Mouse (Mus musculus): ENCODE measurements around the gene Ugdh. TPM values are rescaled to one million over a fixed set of nuclear protein-coding genes. Genes with fewer than 3 reads are reported as not detected.
"Not testable (repeated sequence)": the region's sequence is repeated elsewhere in the genome, so short reads cannot be mapped to it uniquely, and the experiment has no call there.

Gene Ugdh
- polyA plus RNA-seq (2015; fragmentation: Nextera tagmentation; extraction: Ambion mirVana): 50.4 and 52.0 TPM in 2 replicates

DNA sequence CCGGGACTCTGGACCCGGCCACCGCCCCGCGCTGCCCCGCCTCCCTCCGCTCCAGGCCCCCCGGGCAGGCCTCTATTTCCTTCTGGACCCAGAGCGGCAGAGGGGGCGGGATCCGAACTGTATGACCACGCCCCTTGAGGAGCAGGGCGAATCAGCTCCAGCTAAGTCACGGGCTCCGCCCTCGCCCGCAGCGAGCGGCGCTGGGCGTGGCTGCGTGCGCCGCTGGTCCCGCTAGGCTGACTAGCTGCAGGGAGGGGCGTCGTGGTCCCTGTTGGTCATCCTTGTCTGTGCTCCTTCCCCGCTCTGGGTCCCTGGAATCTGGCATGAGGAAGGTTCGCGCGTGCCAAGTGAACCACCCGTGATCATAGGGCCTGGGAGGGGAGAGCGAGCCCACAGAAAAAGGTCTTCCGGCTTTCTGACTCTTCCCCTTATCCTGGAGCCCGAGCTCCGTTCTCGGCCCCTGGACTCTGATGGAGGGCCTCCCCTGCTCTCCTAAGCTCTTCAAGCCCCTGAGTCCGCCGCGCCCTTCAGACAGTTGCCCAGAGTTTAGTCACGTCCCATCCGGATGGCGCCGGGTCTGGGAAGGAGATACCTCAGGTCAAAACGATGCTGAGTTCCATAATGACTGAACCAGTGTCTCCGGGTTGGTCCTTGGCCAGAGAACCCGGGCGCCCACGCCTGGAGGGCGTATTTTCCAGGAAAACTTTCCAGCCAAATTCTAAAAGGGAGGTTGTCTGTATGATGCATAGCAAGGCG, at the start of gene Ugdh:
Ugdh (minus strand) TSS at position 144 of the 756 bp plus-strand sequence.
- Histone ChIP-seq H3K27ac (peak within 1 kb of the TSS; percentile 81), H3K27me3 (no peaks in the 10 kb centered on the region; the same call in 1 of the 2 replicates), H3K4me1 (replicated peaks) (peaks cover 26% of the 10 kb centered on the region), H3K4me3 (replicated peaks) (peak within 1 kb of the TSS; percentile 79), H3K4me2 (replicated peaks) (peak within 1 kb of the TSS; percentile 76), H3K36me3 (no peaks in the 10 kb centered on the region), H3K9me3 (no peaks in the 10 kb centered on the region), H3K9ac (replicated peaks) (peak within 1 kb of the TSS; percentile 86)
- under 1% methylated on average over 49 of the region's 51 CpGs for WGBS
- ATAC-seq: peak; percentile 97

GRCm38 (mm10) chr5:65482996-65483395, 47.2 kb upstream of the Ugdh start:
- Histone ChIP-seq H3K27me3 (no peaks in the 10 kb centered on the region), H3K9ac (replicated peaks) (no peak overlapping the region), H3K4me1 (replicated peaks) (0 out of 2 replicates have a peak, but pooled peaks cover 2% of the 10 kb centered on the region), H3K36me3 (0 out of 2 replicates have a peak, but pooled peaks cover 3% of the 10 kb centered on the region), H3K9me3 (no peaks in the 10 kb centered on the region), H3K27ac (no peak overlapping the region), H3K4me2 (replicated peaks) (no peak overlapping the region), H3K4me3 (replicated peaks) (no peak overlapping the region)
- 91% methylated on average over 4 of the region's 4 CpGs for WGBS
- no peak for ATAC-seq

DNA sequence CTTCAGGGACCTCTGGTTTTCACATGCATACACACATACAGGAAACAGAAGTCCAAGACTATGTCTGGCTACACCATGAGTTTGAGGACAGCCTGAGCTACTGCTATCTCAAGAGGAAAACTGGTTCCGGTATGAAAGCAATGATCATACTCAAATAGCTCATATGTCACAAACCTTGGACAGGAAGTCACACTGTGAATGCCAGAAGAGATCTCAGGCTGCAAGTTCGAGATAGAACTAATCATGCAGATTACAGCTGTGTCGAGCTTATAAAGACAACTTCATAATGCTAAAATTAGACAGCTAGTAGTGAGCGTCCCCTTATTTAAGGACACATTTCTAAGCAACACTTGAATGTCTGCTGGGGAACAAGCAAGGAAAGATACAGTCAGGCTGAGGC, 44.8 kb upstream of the Ugdh start:
- WGBS: 86% methylated on average over 4 of the region's 4 CpGs
- Histone ChIP-seq H3K36me3 (no peaks in the 10 kb centered on the region), H3K27ac (no peak overlapping the region), H3K9me3 (no peaks in the 10 kb centered on the region), H3K4me2 (replicated peaks) (no peak overlapping the region), H3K4me1 (replicated peaks) (no peaks in the 10 kb centered on the region), H3K27me3 (no peaks in the 10 kb centered on the region), H3K9ac (replicated peaks) (no peak overlapping the region), H3K4me3 (replicated peaks) (no peak overlapping the region)
- ATAC-seq: no peak

GRCm38 (mm10) chr5:65479681-65480445, 44.1 kb upstream of the Ugdh start:
- no peaks in the 10 kb centered on the region for H3K27me3 ChIP-seq
- no peak for ATAC-seq
- 93% methylated on average over 9 of the region's 9 CpGs for WGBS

DNA sequence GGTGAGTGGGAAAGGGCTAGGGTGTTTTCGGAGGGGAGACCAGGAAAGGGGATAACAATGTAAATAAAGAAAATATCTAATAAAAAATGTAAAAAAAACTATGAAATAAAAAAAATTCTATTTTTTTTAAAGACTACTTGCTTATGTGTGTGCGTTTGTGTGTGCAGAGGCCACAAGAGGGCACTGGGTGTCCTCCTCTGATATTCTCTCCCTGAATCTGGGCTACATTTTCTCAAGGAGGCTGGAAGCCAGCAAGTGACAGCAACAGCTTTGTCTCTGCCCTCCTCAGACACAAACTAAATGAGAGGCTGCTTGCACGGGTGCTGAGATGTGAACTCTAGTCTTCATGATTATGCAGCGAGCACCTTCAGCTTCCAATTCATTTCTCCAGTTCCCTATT, 42.5 kb upstream of the Ugdh start:
- Histone ChIP-seq H3K36me3 (no peaks in the 10 kb centered on the region), H3K9me3 (no peaks in the 10 kb centered on the region), H3K27ac (no peak overlapping the region), H3K4me2 (replicated peaks) (no peak overlapping the region), H3K4me3 (replicated peaks) (no peak overlapping the region), H3K27me3 (no peaks in the 10 kb centered on the region), H3K9ac (replicated peaks) (no peak overlapping the region), H3K4me1 (replicated peaks) (no peaks in the 10 kb centered on the region)
- 64% methylated on average over 4 of the region's 4 CpGs for WGBS
- ATAC-seq: no peak

More at GRCm38 (mm10) chr5:65479681-65480445, 44.1 kb upstream of the Ugdh start:
- H3K4me1 ChIP-seq (replicated peaks): no peaks in the 10 kb centered on the region
- no peak overlapping the region for H3K4me3 ChIP-seq (replicated peaks)
- no peak overlapping the region for H3K27ac ChIP-seq
- no peaks in the 10 kb centered on the region for H3K36me3 ChIP-seq
- H3K4me2 ChIP-seq (replicated peaks): no peak overlapping the region
- H3K9ac ChIP-seq (replicated peaks): no peak overlapping the region
- H3K9me3 ChIP-seq: no peaks in the 10 kb centered on the region

- H3K4me3 ChIP-seq (replicated peaks); H3K27ac ChIP-seq; ATAC-seq; H3K9ac ChIP-seq (replicated peaks); H3K9me3 ChIP-seq; H3K4me1 ChIP-seq (replicated peaks); H3K27me3 ChIP-seq; H3K4me2 ChIP-seq (replicated peaks); H3K36me3 ChIP-seq: not testable (repeated sequence)
- 97% methylated on average over 4 of the region's 4 CpGs for WGBS
Measured at GRCm38 (mm10) chr5:65476739-65477138, 41.0 kb upstream of the Ugdh start.

- H3K9me3 ChIP-seq: no peaks in the 10 kb centered on the region
- no peaks in the 10 kb centered on the region for H3K36me3 ChIP-seq
- no peak for ATAC-seq
- H3K4me1 ChIP-seq (replicated peaks): no peaks in the 10 kb centered on the region
- 95% methylated on average over 2 of the region's 2 CpGs for WGBS
- H3K27ac ChIP-seq: no peak overlapping the region
- no peaks in the 10 kb centered on the region for H3K27me3 ChIP-seq
- no peak overlapping the region for H3K9ac ChIP-seq (replicated peaks)
- no peak overlapping the region for H3K4me2 ChIP-seq (replicated peaks)
- H3K4me3 ChIP-seq (replicated peaks): no peak overlapping the region
Measured at GRCm38 (mm10) chr5:65475806-65476205, 40.1 kb upstream of the Ugdh start.

DNA sequence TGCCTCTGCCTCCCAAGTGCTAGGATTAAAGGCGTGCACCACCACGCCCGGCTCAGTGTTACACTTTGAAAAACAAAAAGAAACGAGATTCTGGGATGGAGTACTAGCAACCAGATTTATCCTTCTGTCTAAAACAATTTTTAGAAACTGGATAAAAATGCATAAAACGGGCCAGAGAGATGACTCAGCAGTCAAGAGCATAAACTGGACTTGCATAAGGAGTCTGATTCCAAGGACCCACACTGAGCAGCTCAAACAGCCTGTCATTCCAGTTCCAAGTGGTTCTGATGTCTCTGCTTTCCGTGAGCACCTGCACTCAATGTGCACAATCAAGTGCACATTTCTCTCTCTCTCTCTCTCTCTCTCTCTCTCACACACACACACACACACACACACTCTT, 34.0 kb upstream of the Ugdh start:
- H3K4me2 ChIP-seq (replicated peaks): no peak overlapping the region
- H3K27ac ChIP-seq: no peak overlapping the region
- no peak for ATAC-seq
- 92% methylated on average over 6 of the region's 6 CpGs for WGBS
- no peaks in the 10 kb centered on the region for H3K9me3 ChIP-seq
- H3K9ac ChIP-seq (replicated peaks): no peak overlapping the region
- no peaks in the 10 kb centered on the region for H3K4me1 ChIP-seq (replicated peaks)
- peaks cover 34% of the 10 kb centered on the region for H3K36me3 ChIP-seq
- no peak overlapping the region for H3K4me3 ChIP-seq (replicated peaks)
- H3K27me3 ChIP-seq: no peaks in the 10 kb centered on the region

- no peak overlapping the region for H3K4me3 ChIP-seq (replicated peaks)
- H3K27me3 ChIP-seq: no peaks in the 10 kb centered on the region
- peaks cover 39% of the 10 kb centered on the region for H3K36me3 ChIP-seq
- H3K9ac ChIP-seq (replicated peaks): no peak overlapping the region
- H3K4me1 ChIP-seq (replicated peaks): no peaks in the 10 kb centered on the region
- 84% methylated on average over 3 of the region's 3 CpGs for WGBS
- no peak overlapping the region for H3K27ac ChIP-seq
- no peak overlapping the region for H3K4me2 ChIP-seq (replicated peaks)
- no peak for ATAC-seq
- H3K9me3 ChIP-seq: no peaks in the 10 kb centered on the region
Measured at GRCm38 (mm10) chr5:65466911-65467310, 31.2 kb upstream of the Ugdh start.

DNA sequence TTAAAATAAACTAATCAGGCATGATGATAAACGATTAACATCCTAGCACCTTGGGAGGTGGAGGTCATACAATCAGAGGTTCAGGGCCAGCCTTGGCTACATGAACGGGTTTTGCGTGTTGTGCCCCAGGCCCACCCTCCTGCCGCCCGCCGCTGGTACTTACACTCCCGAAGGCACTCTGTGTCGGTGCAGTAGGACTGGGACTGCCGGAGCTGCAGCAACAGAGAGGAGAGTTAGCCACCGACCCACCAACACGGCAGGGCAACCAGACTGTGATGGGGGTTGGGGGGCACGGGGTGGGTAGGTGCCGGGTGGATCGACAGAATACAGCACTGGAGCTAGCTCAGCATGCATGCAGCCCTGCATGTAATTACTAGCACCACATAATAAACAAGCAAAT, 24.6 kb upstream of the Ugdh start:
- Histone ChIP-seq H3K36me3 (peaks cover 36% of the 10 kb centered on the region), H3K27ac (no peak overlapping the region), H3K27me3 (no peaks in the 10 kb centered on the region), H3K9ac (replicated peaks) (no peak overlapping the region), H3K4me3 (replicated peaks) (no peak overlapping the region), H3K4me2 (replicated peaks) (no peak overlapping the region), H3K9me3 (no peaks in the 10 kb centered on the region), H3K4me1 (replicated peaks) (no peaks in the 10 kb centered on the region)
- 94% methylated on average over 14 of the region's 14 CpGs for WGBS
- ATAC-seq: no peak

- H3K27me3 ChIP-seq: no peaks in the 10 kb centered on the region
- H3K9me3 ChIP-seq: no peaks in the 10 kb centered on the region
- no peaks in the 10 kb centered on the region for H3K4me1 ChIP-seq (replicated peaks)
- 94% methylated on average over 3 of the region's 3 CpGs for WGBS
- no peak overlapping the region for H3K9ac ChIP-seq (replicated peaks)
- no peak for ATAC-seq
- no peak overlapping the region for H3K4me2 ChIP-seq (replicated peaks)
- H3K4me3 ChIP-seq (replicated peaks): no peak overlapping the region
- H3K36me3 ChIP-seq: peaks cover 29% of the 10 kb centered on the region
- H3K27ac ChIP-seq: no peak overlapping the region
Measured at GRCm38 (mm10) chr5:65459454-65459853, 23.7 kb upstream of the Ugdh start.

DNA sequence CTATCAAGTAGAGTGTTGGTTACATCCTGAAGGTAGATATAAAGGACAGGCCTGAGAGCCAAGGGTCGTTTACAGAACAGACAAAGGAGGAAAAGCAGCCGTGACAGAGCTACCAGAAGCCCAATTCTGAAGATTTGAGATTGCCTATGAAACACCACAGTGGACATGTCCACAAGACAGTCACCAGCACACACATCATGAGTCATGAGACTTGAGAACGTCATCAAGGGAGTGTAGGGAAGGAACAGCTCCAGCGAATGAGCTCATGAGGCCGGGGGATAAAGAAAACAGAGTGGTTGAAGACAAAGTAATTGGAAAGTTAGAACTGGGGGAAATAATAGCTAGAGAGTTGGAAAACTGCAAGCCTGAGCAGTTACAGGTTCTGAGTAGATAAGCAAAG, 22.1 kb upstream of the Ugdh start:
- Histone ChIP-seq H3K27ac (no peak overlapping the region), H3K9ac (replicated peaks) (no peak overlapping the region), H3K4me3 (replicated peaks) (no peak overlapping the region), H3K4me1 (replicated peaks) (no peaks in the 10 kb centered on the region), H3K27me3 (no peaks in the 10 kb centered on the region), H3K36me3 (peaks cover 25% of the 10 kb centered on the region), H3K9me3 (no peaks in the 10 kb centered on the region), H3K4me2 (replicated peaks) (no peak overlapping the region)
- no peak for ATAC-seq
- 87% methylated on average over 5 of the region's 5 CpGs for WGBS

All from midbrain, embryonic 13.5 days (tissue).